Mouse (Mus musculus): Measurements from ENCODE around the gene Zscan5b. TPM values are rescaled to one million over a fixed set of nuclear protein-coding genes. Genes with fewer than 3 reads are reported as not detected.
A peak's percentile ranks its signal among the peaks of the same experiment; 100 is the strongest.

Gene Zscan5b
- total and polyA plus RNA-seq, 2 experiments, result not detected

GRCm38 (mm10) chr7:6265695-6266094 lies 43.6 kb downstream of the Zscan5b start:
- Histone ChIP-seq H3K27ac (replicated peaks; ENCODE audit: insufficient read depth, low read depth, low read length) (no peak overlapping the region), H3K79me2 (ENCODE audit: control insufficient read depth, insufficient read depth, low read length) (no peaks in the 10 kb centered on the region), H3K27me3 (ENCODE audit: control insufficient read depth, insufficient read depth, low read length) (no peaks in the 10 kb centered on the region), H3K36me3 (ENCODE audit: control insufficient read depth, insufficient read depth, low read length) (no peaks in the 10 kb centered on the region), H3K4me3 (ENCODE audit: insufficient read depth, low read depth, low read length) (no peak overlapping the region), H3K9ac (ENCODE audit: low read depth, low read length) (no peak overlapping the region), H3K4me1 (ENCODE audit: control insufficient read depth, insufficient read depth, low read length) (no peaks in the 10 kb centered on the region)
- peak; percentile 35 for DNase-seq (ENCODE audit: extremely low read depth, low read depth, low spot score)
- no peak for TF ChIP-seq POLR2A (IDR thresholded peaks at IDR 0.05; ENCODE audit: extremely low read depth, insufficient read depth, low read length)
- peak; percentile 65 for TF ChIP-seq CTCF (IDR thresholded peaks at IDR 0.05; ENCODE audit: low read depth, low read length)
- 64% methylated on average over 8 of the region's 8 CpGs for WGBS

- Histone ChIP-seq H3K27me3 (ENCODE audit: control insufficient read depth, insufficient read depth, low read length) (no peaks in the 10 kb centered on the region), H3K4me3 (ENCODE audit: insufficient read depth, low read depth, low read length) (no peak overlapping the region), H3K4me1 (ENCODE audit: control insufficient read depth, insufficient read depth, low read length) (no peaks in the 10 kb centered on the region), H3K9ac (ENCODE audit: low read depth, low read length) (no peak overlapping the region), H3K36me3 (ENCODE audit: control insufficient read depth, insufficient read depth, low read length) (no peaks in the 10 kb centered on the region), H3K27ac (replicated peaks; ENCODE audit: insufficient read depth, low read depth, low read length) (no peak overlapping the region), H3K79me2 (ENCODE audit: control insufficient read depth, insufficient read depth, low read length) (no peaks in the 10 kb centered on the region)
- no peak for TF ChIP-seq CTCF (IDR thresholded peaks at IDR 0.05; ENCODE audit: low read depth, low read length)
- TF ChIP-seq POLR2A (IDR thresholded peaks at IDR 0.05; ENCODE audit: extremely low read depth, insufficient read depth, low read length), result no peak
- no peak for DNase-seq (ENCODE audit: extremely low read depth, low read depth, low spot score)
- WGBS, result 57% methylated on average over 3 of the region's 3 CpGs
These were observed 55.8 kb downstream of the Zscan5b start for GRCm38 (mm10) chr7:6277906-6278305.

GRCm38 (mm10) chr7:6282749-6283148 lies 60.7 kb downstream of the Zscan5b start:
- TF ChIP-seq POLR2A (IDR thresholded peaks at IDR 0.05; ENCODE audit: extremely low read depth, insufficient read depth, low read length) (no peak), CTCF (IDR thresholded peaks at IDR 0.05; ENCODE audit: low read depth, low read length) (peak; percentile 55)
- no peaks in the 10 kb centered on the region for H3K36me3 ChIP-seq (ENCODE audit: control insufficient read depth, insufficient read depth, low read length)
- peak; percentile 78 for DNase-seq (ENCODE audit: extremely low read depth, low read depth, low spot score)
- peak overlapping the region; percentile 80 for H3K4me3 ChIP-seq (ENCODE audit: insufficient read depth, low read depth, low read length)
- no peaks in the 10 kb centered on the region for H3K27me3 ChIP-seq (ENCODE audit: control insufficient read depth, insufficient read depth, low read length)
- no peaks in the 10 kb centered on the region for H3K79me2 ChIP-seq (ENCODE audit: control insufficient read depth, insufficient read depth, low read length)
- H3K4me1 ChIP-seq (ENCODE audit: control insufficient read depth, insufficient read depth, low read length), result peaks cover 5% of the 10 kb centered on the region; the same call in 1 of the 2 replicates
- H3K9ac ChIP-seq (ENCODE audit: low read depth, low read length), result peak overlapping the region; percentile 59; the same call in 1 of the 2 replicates
- WGBS, result 5% methylated on average over 1 of the region's 1 CpGs
- H3K27ac ChIP-seq (replicated peaks; ENCODE audit: insufficient read depth, low read depth, low read length), result no peak overlapping the region

GRCm38 (mm10) chr7:6283451-6284075 lies 61.5 kb downstream of the Zscan5b start:
- peak overlapping the region; percentile 80 for H3K4me3 ChIP-seq (ENCODE audit: insufficient read depth, low read depth, low read length)
- H3K79me2 ChIP-seq (ENCODE audit: control insufficient read depth, insufficient read depth, low read length), result no peaks in the 10 kb centered on the region
- H3K9ac ChIP-seq (ENCODE audit: low read depth, low read length), result peak overlapping the region; percentile 93
- H3K4me1 ChIP-seq (ENCODE audit: control insufficient read depth, insufficient read depth, low read length), result peaks cover 5% of the 10 kb centered on the region; the same call in 1 of the 2 replicates
- H3K36me3 ChIP-seq (ENCODE audit: control insufficient read depth, insufficient read depth, low read length), result no peaks in the 10 kb centered on the region
- peak overlapping the region; percentile 95 for H3K27ac ChIP-seq (replicated peaks; ENCODE audit: insufficient read depth, low read depth, low read length)
- WGBS, result 1% methylated on average over 23 of the region's 23 CpGs
- no peaks in the 10 kb centered on the region for H3K27me3 ChIP-seq (ENCODE audit: control insufficient read depth, insufficient read depth, low read length)
- no peak for TF ChIP-seq POLR2A (IDR thresholded peaks at IDR 0.05; ENCODE audit: extremely low read depth, insufficient read depth, low read length)
- TF ChIP-seq CTCF (IDR thresholded peaks at IDR 0.05; ENCODE audit: low read depth, low read length), result peak; percentile 51
- peak; percentile 77 for DNase-seq (ENCODE audit: extremely low read depth, low read depth, low spot score)

- DNase-seq (ENCODE audit: extremely low read depth, low read depth, low spot score), result no peak
- Histone ChIP-seq H3K4me3 (ENCODE audit: insufficient read depth, low read depth, low read length) (no peak overlapping the region), H3K27ac (replicated peaks; ENCODE audit: insufficient read depth, low read depth, low read length) (no peak overlapping the region), H3K9ac (ENCODE audit: low read depth, low read length) (no peak overlapping the region), H3K36me3 (ENCODE audit: control insufficient read depth, insufficient read depth, low read length) (no peaks in the 10 kb centered on the region), H3K27me3 (ENCODE audit: control insufficient read depth, insufficient read depth, low read length) (no peaks in the 10 kb centered on the region), H3K79me2 (ENCODE audit: control insufficient read depth, insufficient read depth, low read length) (no peaks in the 10 kb centered on the region), H3K4me1 (ENCODE audit: control insufficient read depth, insufficient read depth, low read length) (peaks cover 5% of the 10 kb centered on the region; the same call in 1 of the 2 replicates)
- 90% methylated on average over 4 of the region's 4 CpGs for WGBS
- TF ChIP-seq POLR2A (IDR thresholded peaks at IDR 0.05; ENCODE audit: extremely low read depth, insufficient read depth, low read length) (no peak), CTCF (IDR thresholded peaks at IDR 0.05; ENCODE audit: low read depth, low read length) (no peak)
These were observed 62.4 kb downstream of the Zscan5b start for GRCm38 (mm10) chr7:6284442-6285012.

- WGBS, result 82% methylated on average over 6 of the region's 6 CpGs
- no peak for DNase-seq (ENCODE audit: extremely low read depth, low read depth, low spot score)
- peaks cover 5% of the 10 kb centered on the region; the same call in 1 of the 2 replicates for H3K4me1 ChIP-seq (ENCODE audit: control insufficient read depth, insufficient read depth, low read length)
- H3K36me3 ChIP-seq (ENCODE audit: control insufficient read depth, insufficient read depth, low read length), result no peaks in the 10 kb centered on the region
- no peaks in the 10 kb centered on the region for H3K27me3 ChIP-seq (ENCODE audit: control insufficient read depth, insufficient read depth, low read length)
- no peaks in the 10 kb centered on the region for H3K79me2 ChIP-seq (ENCODE audit: control insufficient read depth, insufficient read depth, low read length)
- H3K4me3 ChIP-seq (ENCODE audit: insufficient read depth, low read depth, low read length), result no peak overlapping the region
- no peak overlapping the region for H3K9ac ChIP-seq (ENCODE audit: low read depth, low read length)
- TF ChIP-seq CTCF (IDR thresholded peaks at IDR 0.05; ENCODE audit: low read depth, low read length), result no peak
- no peak for TF ChIP-seq POLR2A (IDR thresholded peaks at IDR 0.05; ENCODE audit: extremely low read depth, insufficient read depth, low read length)
- no peak overlapping the region for H3K27ac ChIP-seq (replicated peaks; ENCODE audit: insufficient read depth, low read depth, low read length)
These were observed 63.3 kb downstream of the Zscan5b start for GRCm38 (mm10) chr7:6285366-6285765.
